9 mouse cellular contexts compared by ENCODE assay signal in genomic region chr4:139950431-139950848, GRCm38 (mm10). TPM values are rescaled to one million over a fixed set of nuclear protein-coding genes. Genes with fewer than 3 reads are reported as not detected.
DNase-seq lines count a peak whose midpoint lies in the region; ATAC-seq and TF ChIP-seq lines count a peak whose summit lies in the region.
"Had no signal": no experiment of that assay in that cellular context is flagged by ENCODE, and none has a peak within 500 bp of the region (broad histone marks: within the 10 kb centered on the region; RNA-seq: fewer than 3 reads in every experiment).

No protein-coding gene starts in this region.

- peaks cover 18% of the 10 kb centered on the region for H3K4me1 ChIP-seq in embryonic facial prominence, embryonic 13.5 days
- no peaks in the 10 kb centered on the region; the same call in 1 of the 2 replicates for H3K4me1 ChIP-seq in kidney, adult 2 months (ENCODE audit: control insufficient read depth, insufficient read depth, low read length)
- H3K4me1 ChIP-seq in lung, embryonic 14.5 days (ENCODE audit: insufficient read depth), result no peaks in the 10 kb centered on the region
- no peaks in the 10 kb centered on the region for H3K4me1 ChIP-seq in stomach, postnatal 0 days (replicated peaks; ENCODE audit: control insufficient read depth, insufficient read depth)

- peak overlapping the region; percentile 34 for H3K4me3 ChIP-seq in embryonic facial prominence, embryonic 13.5 days
- H3K4me3 ChIP-seq in kidney, adult 2 months (ENCODE audit: insufficient read depth, low read depth, low read length), result peak overlapping the region; percentile 28; the same call in 1 of the 2 replicates
- H3K4me3 ChIP-seq in lung, embryonic 14.5 days (ENCODE audit: low read depth, low read length), result peak overlapping the region; percentile 1; the same call in 1 of the 2 replicates
- peak overlapping the region; percentile 17; the same call in 1 of the 2 replicates for H3K4me3 ChIP-seq in stomach, postnatal 0 days (ENCODE audit: low read depth, low read length)

- no peak for TF ChIP-seq EP300 in stomach, postnatal 0 days (optimal IDR thresholded peaks at IDR 0.05)

- WGBS in embryonic facial prominence, embryonic 13.5 days, result under 1% methylated on average over 20 of the region's 20 CpGs
- 1% methylated on average over 20 of the region's 20 CpGs for WGBS in kidney, adult 2 months
- WGBS in lung, embryonic 14.5 days, result under 1% methylated on average over 16 of the region's 20 CpGs
- WGBS in stomach, postnatal 0 days, result 1% methylated on average over 20 of the region's 20 CpGs

- TF ChIP-seq CTCF in kidney, adult 2 months (conservative IDR thresholded peaks at IDR 0.05; ENCODE audit: insufficient read depth, insufficient read length, low read depth, low read length), result no peak
- no peak for TF ChIP-seq CTCF in lung, embryonic 14.5 days (IDR thresholded peaks at IDR 0.05; ENCODE audit: low read depth)
- no peak for TF ChIP-seq CTCF in stomach, postnatal 0 days (IDR thresholded peaks at IDR 0.05; ENCODE audit: low read depth)

- ATAC-seq in embryonic facial prominence, embryonic 13.5 days (ENCODE audit: insufficient number of reproducible peaks, insufficient read depth, low FRiP score, low TSS enrichment, low read depth), result no peak
- ATAC-seq in lung, embryonic 14.5 days (ENCODE audit: insufficient read depth), result peak; percentile 76
- ATAC-seq in stomach, postnatal 0 days (ENCODE audit: low FRiP score, low TSS enrichment), result 0 out of 2 replicates have a peak, but pooled peaks have one; percentile 65
- no peak for ATAC-seq in granulocyte monocyte progenitor cell, adult 5-6 weeks (replicated peaks; ENCODE audit: poor library complexity, severe bottlenecking)

- H3K9me3 ChIP-seq in embryonic facial prominence, embryonic 13.5 days, result peaks cover 3% of the 10 kb centered on the region; the same call in 1 of the 2 replicates
- H3K9me3 ChIP-seq in lung, embryonic 14.5 days (ENCODE audit: low read depth, low read length), result no peaks in the 10 kb centered on the region
- no peaks in the 10 kb centered on the region for H3K9me3 ChIP-seq in stomach, postnatal 0 days (ENCODE audit: control insufficient read depth, low read length)

- no peak overlapping the region for H3K27ac ChIP-seq in embryonic facial prominence, embryonic 13.5 days
- no peak overlapping the region for H3K27ac ChIP-seq in kidney, adult 2 months (ENCODE audit: insufficient read depth, low read depth, low read length)
- H3K27ac ChIP-seq in lung, embryonic 14.5 days (ENCODE audit: low read depth), result no peak overlapping the region
- H3K27ac ChIP-seq in stomach, postnatal 0 days (replicated peaks), result no peak overlapping the region

- H3K36me3 ChIP-seq in embryonic facial prominence, embryonic 13.5 days, result no peaks in the 10 kb centered on the region
- no peaks in the 10 kb centered on the region for H3K36me3 ChIP-seq in kidney, adult 2 months (ENCODE audit: control insufficient read depth, insufficient read depth, low read length)
- no peaks in the 10 kb centered on the region for H3K36me3 ChIP-seq in lung, embryonic 14.5 days (ENCODE audit: insufficient read depth)
- H3K36me3 ChIP-seq in stomach, postnatal 0 days (ENCODE audit: control insufficient read depth, insufficient read depth, low read length), result no peaks in the 10 kb centered on the region

- peak; percentile 32 to 54 for DNase-seq in adrenal gland, adult (ENCODE audit: inconsistent age in 2 of 2, low spot score in 1 of 2)
- DNase-seq in adrenal gland, adult 8-10 months, result no peak
- peak; percentile 56 for DNase-seq in kidney, adult 2 months
- DNase-seq in lung, embryonic 14.5 days, result peak; percentile 69
- peak; percentile 73 for DNase-seq in stomach, postnatal 0 days (ENCODE audit: low spot score)
- no peak for DNase-seq in right cerebral cortex, adult 2 months (ENCODE audit: low spot score in 2 of 2)

- no peaks in the 10 kb centered on the region for H3K27me3 ChIP-seq in embryonic facial prominence, embryonic 13.5 days
- H3K27me3 ChIP-seq in kidney, adult 2 months (replicated peaks; ENCODE audit: control insufficient read depth, insufficient read depth, low read length), result no peaks in the 10 kb centered on the region
- no peaks in the 10 kb centered on the region for H3K27me3 ChIP-seq in lung, embryonic 14.5 days (ENCODE audit: insufficient read depth, low read length)
- no peaks in the 10 kb centered on the region for H3K27me3 ChIP-seq in stomach, postnatal 0 days (ENCODE audit: control insufficient read depth, insufficient read depth, low read length)

- H3K4me2 ChIP-seq in embryonic facial prominence, embryonic 13.5 days, result peak overlapping the region; percentile 58
- H3K4me2 ChIP-seq in lung, embryonic 14.5 days, result peak overlapping the region; percentile 49
- peak overlapping the region; percentile 44 for H3K4me2 ChIP-seq in stomach, postnatal 0 days (replicated peaks; ENCODE audit: low read depth)

- H3K9ac ChIP-seq in embryonic facial prominence, embryonic 13.5 days, result peak overlapping the region; percentile 49; the same call in 1 of the 2 replicates
- peak overlapping the region; percentile 28 for H3K9ac ChIP-seq in lung, embryonic 14.5 days
- H3K9ac ChIP-seq in stomach, postnatal 0 days (ENCODE audit: low read length), result no peak overlapping the region

- TF ChIP-seq POLR2A in kidney, adult 2 months (IDR thresholded peaks at IDR 0.05; ENCODE audit: low read depth, low read length), result no peak

RNA-seq across cellular contexts. Expression of gene Klhdc7a, which starts 17.4 kb away (rescaled TPM):
- total RNA-seq in adrenal gland, adult 8-10 months (2022), result 10 to 100 TPM in 1 of 4 experiments, 1 to 10 TPM in 3; 4.5 to 19.9 (median 7.5) TPM
- polyA plus RNA-seq in embryonic facial prominence, embryonic 13.5 days (2015; fragmentation: Nextera tagmentation; extraction: Ambion mirVana), result 0.03 and 0.06 TPM in 2 replicates
- polyA plus RNA-seq in kidney, adult 2 months (2012; rRNA removed), result 39.9 and 46.7 TPM in 2 replicates
- polyA plus RNA-seq in lung, embryonic 14.5 days (2014; fragmentation: Nextera tagmentation; extraction: Ambion mirVana), result 0.47 and 0.53 TPM in 2 replicates
- polyA plus RNA-seq in stomach, postnatal 0 days (2015; fragmentation: Nextera tagmentation; extraction: Ambion mirVana), result 1.6 and 1.7 TPM in 2 replicates
- total RNA-seq in granulocyte monocyte progenitor cell, adult 5-6 weeks (2014; fragmentation: Nextera tagmentation), result not detected in 2 replicates
- not detected in 2 replicates for total RNA-seq in granulocyte monocyte progenitor cell, adult 5-6 weeks (2017)
- total RNA-seq: common myeloid progenitor, adult 5-6 weeks had no signal

Comparison
In these comparisons a context has a peak if more than half of its experiments do, and no peak if none do; other contexts are left out.
1. DNase-seq: peak in adrenal gland, adult (2 of 2), kidney, adult 2 months (single experiment), lung, embryonic 14.5 days (single experiment) and stomach, postnatal 0 days (single experiment); none in adrenal gland, adult 8-10 months (single experiment) and right cerebral cortex, adult 2 months (0 of 2).
2. ATAC-seq: peak in lung, embryonic 14.5 days (single experiment) and stomach, postnatal 0 days (single experiment); none in embryonic facial prominence, embryonic 13.5 days (single experiment) and granulocyte monocyte progenitor cell, adult 5-6 weeks (single experiment).
3. RNA of gene Klhdc7a, which starts 17.4 kb away (polyA plus RNA-seq): 39.9 to 46.7 TPM in kidney, adult 2 months; 1.6 to 1.7 TPM in stomach, postnatal 0 days, 0.47 to 0.53 TPM in lung, embryonic 14.5 days and 0.03 to 0.06 TPM in embryonic facial prominence, embryonic 13.5 days; every median in the first group is over 10 times any median in the second.
4. Peak in every context shown above with its lines, with median percentiles within 50 percentile points of each other: H3K4me2 ChIP-seq and H3K4me3 ChIP-seq.